Mouse (Mus musculus) MEL (cell line): Measurements from ENCODE around the gene Ift81.

Experiments
- CTCF ChIP-seq, 3 experiments: IDR thresholded peaks in 2 of 3; conservative IDR thresholded peaks in 1 of 3; 2 replicates each; pipeline ENCODE4 v1.5.1; 2011 to 2012; ENCODE audit warnings: low read length in 3 of 3, low read depth in 2 of 3, mild to moderate bottlenecking in 2 of 3, improper control_type of control experiment in 1 of 3, inconsistent platforms in 1 of 3, mixed read lengths in 1 of 3, moderate library complexity in 1 of 3; ENCODE audit not compliant: control insufficient read depth in 1 of 3, insufficient read depth in 1 of 3, poor library complexity in 1 of 3, severe bottlenecking in 1 of 3
- EP300 ChIP-seq, 2 experiments: IDR thresholded peaks; 2 replicates each; pipeline ENCODE4 v1.6.1; 2011; ENCODE audit warnings: improper control_type of control experiment in 2 of 2, low read length in 2 of 2, low read depth in 1 of 2, mild to moderate bottlenecking in 1 of 2
- GABPA ChIP-seq: IDR thresholded peaks from 2 replicates; pipeline ENCODE4 v1.6.1; 2012; ENCODE audit warnings: low read depth, mild to moderate bottlenecking, inconsistent platforms, low read length, improper control_type of control experiment, moderate library complexity
- GATA1 ChIP-seq: IDR thresholded peaks from 2 replicates; pipeline ENCODE4 v1.6.1; 2011; ENCODE audit warnings: low read depth, low read length, improper control_type of control experiment
- MAFK ChIP-seq: IDR thresholded peaks from 2 replicates; pipeline ENCODE4 v1.6.1; 2011; ENCODE audit warnings: low read depth, mild to moderate bottlenecking, low read length, improper control_type of control experiment, borderline replicate concordance
- MEF2A ChIP-seq: IDR thresholded peaks from 2 replicates; pipeline ENCODE4 v1.6.1; 2014; ENCODE audit warnings: low read depth, mild to moderate bottlenecking, inconsistent platforms, low read length, improper control_type of control experiment; ENCODE audit not compliant: poor library complexity, insufficient replicate concordance, severe bottlenecking; ENCODE audit errors: extremely low read depth
- POLR2A ChIP-seq, 2 experiments: IDR thresholded peaks; 2 replicates each; pipeline ENCODE4 v1.6.1; 2011 to 2012; ENCODE audit warnings: low read length in 2 of 2, mild to moderate bottlenecking in 2 of 2, control low read depth in 1 of 2, improper control_type of control experiment in 1 of 2, low read depth in 1 of 2, moderate library complexity in 1 of 2; ENCODE audit not compliant: control insufficient read depth in 1 of 2, insufficient read depth in 1 of 2, poor library complexity in 1 of 2
- POLR2AphosphoS5 ChIP-seq: IDR thresholded peaks from 2 replicates; pipeline ENCODE4 v1.6.1; 2012; ENCODE audit warnings: low read depth, borderline replicate concordance, mild to moderate bottlenecking, inconsistent platforms, low read length, moderate library complexity, mixed read lengths
- RAD21 ChIP-seq: IDR thresholded peaks from 2 replicates; pipeline ENCODE4 v1.6.1; 2011; ENCODE audit warnings: mild to moderate bottlenecking, low read depth, low read length, improper control_type of control experiment
- TAL1 ChIP-seq: IDR thresholded peaks from 2 replicates; pipeline ENCODE4 v1.6.1; 2012; ENCODE audit warnings: mild to moderate bottlenecking, inconsistent platforms, low read length, moderate library complexity, mixed read lengths
- USF1 ChIP-seq: IDR thresholded peaks from 2 replicates; pipeline ENCODE4 v1.6.1; 2014; ENCODE audit warnings: low read depth, mild to moderate bottlenecking, inconsistent platforms, low read length, improper control_type of control experiment, moderate library complexity

DNA sequence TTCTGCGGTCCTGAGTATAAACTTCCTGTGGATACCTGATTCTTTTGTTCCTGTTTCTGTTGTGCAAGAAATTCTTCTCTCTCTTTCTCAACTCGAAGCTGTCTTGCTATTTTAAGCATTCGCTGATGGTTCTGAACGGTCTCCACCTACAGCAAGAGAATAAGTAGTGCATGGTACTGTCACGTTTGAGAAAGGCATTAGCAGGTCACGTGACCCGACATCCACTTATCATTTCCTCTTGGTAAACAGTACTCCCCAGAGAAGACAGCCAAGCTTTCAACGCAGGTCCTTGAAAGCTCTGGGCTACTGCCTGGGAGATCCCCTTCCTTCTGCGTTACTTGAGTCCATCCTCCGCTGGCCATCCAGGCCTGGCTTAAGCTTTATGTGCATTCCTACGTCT, 12.1 kb downstream of the Ift81 start:
- TF ChIP-seq MAFK: no peak
- TF ChIP-seq CTCF (IDR thresholded peaks at IDR 0.05 in 2 of 3, conservative IDR thresholded peaks at IDR 0.05 in 1 of 3; ENCODE audit: control insufficient read depth in 1 of 3, insufficient read depth in 1 of 3, low read depth in 2 of 3, low read length in 3 of 3, poor library complexity in 1 of 3, severe bottlenecking in 1 of 3): no peak
- TF ChIP-seq POLR2A (IDR thresholded peaks at IDR 0.05; ENCODE audit: control insufficient read depth in 1 of 2, insufficient read depth in 1 of 2, low read depth in 1 of 2, low read length in 2 of 2, poor library complexity in 1 of 2): no peak
- TF ChIP-seq RAD21: no peak
- TF ChIP-seq POLR2AphosphoS5: no peak
- TF ChIP-seq MEF2A: no peak
- no peak for TF ChIP-seq TAL1
- TF ChIP-seq GABPA: no peak
- TF ChIP-seq GATA1: no peak
- TF ChIP-seq USF1: peak; percentile 65
- TF ChIP-seq EP300 (IDR thresholded peaks at IDR 0.05; ENCODE audit: low read depth in 1 of 2, low read length in 2 of 2): no peak
